Mouse (Mus musculus) fibroblast of lung, adult 2 months (primary cell): ENCODE measurements around the gene Syt16.

Experiments used
- DNase-seq: peaks from one replicate; pipeline ENCODE4 v3.0.0-alpha.2; 2011; ENCODE audit warnings: low read depth

Gene Syt16

DNA sequence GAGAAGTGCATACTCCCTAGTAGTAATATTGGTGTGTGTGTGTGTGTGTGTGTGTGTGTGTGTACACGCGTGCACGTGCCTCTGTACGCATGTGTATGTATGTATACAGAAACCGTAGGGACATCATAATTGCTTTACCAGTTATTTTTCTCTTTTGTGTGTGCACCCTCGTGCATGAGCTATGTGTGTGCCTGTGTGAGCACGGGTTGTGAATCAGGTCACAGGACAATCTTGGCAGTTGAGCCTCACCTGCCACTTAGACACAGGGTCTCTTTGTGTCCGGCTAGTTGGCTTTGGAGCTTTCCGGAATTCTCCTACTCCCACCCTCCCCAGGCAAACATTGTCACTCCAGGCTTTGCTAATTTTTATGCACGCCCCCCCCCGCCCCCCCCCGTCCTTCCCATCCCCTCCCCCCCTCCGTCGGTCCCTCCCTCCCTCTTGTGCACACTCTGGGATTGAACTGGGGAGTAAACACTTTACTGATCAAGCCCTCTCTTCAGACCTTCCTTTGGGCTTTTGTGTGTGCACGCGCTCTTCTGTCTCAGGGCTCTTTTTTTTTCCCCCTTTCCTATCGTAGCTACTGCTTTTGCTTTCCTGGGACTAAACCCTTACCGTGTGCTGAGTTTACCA lies 319.0 kb downstream of the Syt16 start, which contains the start of gene Gm11042:
Gene Gm11042 (minus strand): TSS at position 51 of the 630 bp plus-strand sequence.
- no peak for DNase-seq

GRCm38 (mm10) chr12:74316989-74317759 lies 319.7 kb downstream of the Syt16 start:
- DNase-seq, result peak; percentile 66

GRCm38 (mm10) chr12:74320318-74320717 lies 322.9 kb downstream of the Syt16 start:
- DNase-seq, result no peak

DNA sequence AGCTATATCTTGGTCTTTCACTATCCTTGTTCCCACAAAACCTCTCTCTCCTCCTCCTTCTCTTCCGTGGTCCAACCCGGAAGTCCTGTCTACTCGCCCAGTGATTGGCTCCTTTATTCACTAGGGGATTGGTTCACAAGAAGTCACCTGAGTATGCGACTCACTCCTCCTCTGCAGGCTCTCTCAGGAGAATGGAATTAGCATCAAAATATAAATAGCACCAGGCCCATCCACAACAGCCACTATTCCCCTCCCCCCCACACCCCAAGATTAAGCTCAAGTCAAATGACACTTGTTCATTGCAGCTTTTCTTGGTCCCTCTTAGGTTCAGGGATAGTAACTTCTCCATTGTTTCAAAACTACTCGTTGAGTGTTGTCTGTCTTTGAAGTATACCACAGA lies 324.5 kb downstream of the Syt16 start:
- no peak for DNase-seq
